Mouse (Mus musculus) lung, postnatal 36 days (tissue): ENCODE data around the gene Pmp22.

Source experiments
- DNase-seq: peaks from one replicate; pipeline ENCODE4 v3.0.0; 2022; ENCODE audit warnings: mixed read lengths

The Pmp22 gene

GRCm38 (mm10) chr11:63163986-63164682 lies 35.4 kb downstream of the Pmp22 start:
- DNase-seq, result peak; percentile 37

GRCm38 (mm10) chr11:63164756-63165484 lies 36.1 kb downstream of the Pmp22 start:
- DNase-seq, result peak; percentile 31

- DNase-seq, result no peak
Measured at GRCm38 (mm10) chr11:63167826-63168225, 39.0 kb downstream of the Pmp22 start.

- peak; percentile 60 for DNase-seq
Measured at GRCm38 (mm10) chr11:63168551-63169258, 39.9 kb downstream of the Pmp22 start.

GRCm38 (mm10) chr11:63171977-63172376 lies 43.2 kb downstream of the Pmp22 start:
- DNase-seq, result peak; percentile 75

GRCm38 (mm10) chr11:63173604-63174003 lies 44.8 kb downstream of the Pmp22 start:
- peak; percentile 21 for DNase-seq

GRCm38 (mm10) chr11:63175302-63175701 lies 46.5 kb downstream of the Pmp22 start:
- DNase-seq, result peak; percentile 44

- no peak for DNase-seq
Measured at GRCm38 (mm10) chr11:63176416-63176815, 47.6 kb downstream of the Pmp22 start.

GRCm38 (mm10) chr11:63180262-63181101 lies 51.7 kb downstream of the Pmp22 start:
- no peak for DNase-seq

GRCm38 (mm10) chr11:63188803-63189202 lies 60.0 kb downstream of the Pmp22 start:
- no peak for DNase-seq

- DNase-seq, result no peak
Measured at GRCm38 (mm10) chr11:63198070-63198469, 69.3 kb downstream of the Pmp22 start.

- no peak for DNase-seq
Measured at GRCm38 (mm10) chr11:63201989-63202535, 73.3 kb downstream of the Pmp22 start.
